Mouse (Mus musculus): Measurements from ENCODE around the gene Cdkn2c. TPM values are rescaled to one million over a fixed set of nuclear protein-coding genes. Genes with fewer than 3 reads are reported as not detected.

Cdkn2c gene
- polyA plus RNA-seq, 1 experiment from 2014 or later = 2.0 TPM

DNA sequence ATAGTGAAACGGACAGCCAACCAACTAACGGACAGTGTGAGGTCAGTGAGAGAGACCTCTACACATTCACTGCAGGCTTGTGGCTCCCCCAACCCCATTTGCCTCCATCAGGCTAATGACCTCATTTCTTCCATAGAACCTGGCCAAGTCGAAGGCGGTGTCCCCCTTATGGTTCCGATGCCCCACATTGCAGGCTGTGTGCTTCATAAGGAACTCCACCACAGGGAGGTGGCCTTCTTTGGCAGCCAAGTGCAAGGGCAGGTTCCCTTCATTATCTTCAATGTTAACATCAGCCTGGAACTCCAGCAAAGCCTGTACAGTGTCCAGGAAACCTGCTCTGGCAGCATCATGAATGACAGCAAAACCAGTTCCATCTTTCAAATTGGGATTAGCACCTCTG, 5.8 kb downstream of the Cdkn2c start:
- Histone ChIP-seq H3K27ac (replicated peaks; ENCODE audit: low read depth, low read length) (no peak overlapping the region), H3K4me2 (ENCODE audit: low read depth, severe bottlenecking) (no peak overlapping the region), H3K9ac (ENCODE audit: low read length) (no peak overlapping the region), H3K4me1 (ENCODE audit: control insufficient read depth, insufficient read depth, low read length) (peaks cover 8% of the 10 kb centered on the region), H3K9me3 (ENCODE audit: control insufficient read depth, low read length) (no peaks in the 10 kb centered on the region), H3K36me3 (ENCODE audit: control insufficient read depth, insufficient read depth, low read length) (no peaks in the 10 kb centered on the region), H3K4me3 (ENCODE audit: low read depth, low read length) (no peak overlapping the region), H3K27me3 (ENCODE audit: control insufficient read depth, insufficient read depth, low read length) (peaks cover 61% of the 10 kb centered on the region)
- WGBS = 2% methylated on average over 5 of the region's 5 CpGs
- DNase-seq (ENCODE audit: low spot score) (peak; percentile 41), ATAC-seq (ENCODE audit: insufficient number of reproducible peaks, low FRiP score, low TSS enrichment, low read depth) (no peak)

DNA sequence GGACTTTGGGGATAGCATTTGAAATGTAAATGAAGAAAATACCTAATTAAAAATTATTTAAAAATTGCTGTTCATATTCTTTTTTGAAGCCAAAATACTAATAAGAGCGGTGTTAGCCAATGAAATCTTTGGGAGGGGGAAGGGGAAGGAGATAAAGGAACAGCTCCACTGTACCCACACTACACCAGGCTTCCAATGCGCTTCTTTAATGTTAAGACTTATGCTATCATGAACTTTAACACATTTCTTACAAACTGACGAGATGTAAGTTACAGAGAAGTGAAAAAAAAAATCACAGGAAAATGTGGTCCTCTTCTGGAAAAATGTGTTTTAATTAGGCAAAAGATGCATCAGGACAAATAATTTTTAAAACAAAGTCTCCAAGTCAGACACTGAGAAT, 6.4 kb downstream of the Cdkn2c start:
- no peaks in the 10 kb centered on the region for H3K9me3 ChIP-seq (ENCODE audit: control insufficient read depth, low read length)
- 5% methylated on average over 3 of the region's 3 CpGs for WGBS
- DNase-seq (ENCODE audit: low spot score) (no peak), ATAC-seq (ENCODE audit: insufficient number of reproducible peaks, low FRiP score, low TSS enrichment, low read depth) (no peak)
- H3K9ac ChIP-seq (ENCODE audit: low read length) = no peak overlapping the region
- H3K4me1 ChIP-seq (ENCODE audit: control insufficient read depth, insufficient read depth, low read length) = peaks cover 8% of the 10 kb centered on the region
- H3K27me3 ChIP-seq (ENCODE audit: control insufficient read depth, insufficient read depth, low read length) = peaks cover 59% of the 10 kb centered on the region
- H3K27ac ChIP-seq (replicated peaks; ENCODE audit: low read depth, low read length) = no peak overlapping the region
- H3K4me3 ChIP-seq (ENCODE audit: low read depth, low read length) = no peak overlapping the region
- no peak overlapping the region for H3K4me2 ChIP-seq (ENCODE audit: low read depth, severe bottlenecking)
- H3K36me3 ChIP-seq (ENCODE audit: control insufficient read depth, insufficient read depth, low read length) = no peaks in the 10 kb centered on the region

DNA sequence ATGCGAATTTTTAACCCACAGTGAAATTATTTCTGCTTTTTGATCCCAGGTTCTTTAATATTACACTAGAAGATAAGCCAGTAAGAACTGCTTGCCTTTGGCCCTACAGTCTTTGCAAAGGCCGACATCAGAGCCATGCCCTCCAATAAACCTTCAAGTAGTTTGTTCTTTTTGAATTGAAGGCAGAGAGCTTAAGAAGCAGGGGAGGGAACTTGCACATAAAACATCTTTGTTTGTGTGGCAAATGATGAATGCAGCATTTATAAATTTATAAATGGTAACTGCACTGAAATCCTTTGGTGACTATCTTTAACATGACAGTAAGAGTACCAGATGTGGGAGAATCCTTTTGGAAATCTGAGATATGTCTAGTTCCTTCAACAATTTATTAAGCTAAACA, 7.4 kb downstream of the Cdkn2c start:
- no peak for DNase-seq (ENCODE audit: low spot score)
- WGBS = 9% methylated on average over 2 of the region's 2 CpGs
- H3K9me3 ChIP-seq (ENCODE audit: control insufficient read depth, low read length) = no peaks in the 10 kb centered on the region

DNA sequence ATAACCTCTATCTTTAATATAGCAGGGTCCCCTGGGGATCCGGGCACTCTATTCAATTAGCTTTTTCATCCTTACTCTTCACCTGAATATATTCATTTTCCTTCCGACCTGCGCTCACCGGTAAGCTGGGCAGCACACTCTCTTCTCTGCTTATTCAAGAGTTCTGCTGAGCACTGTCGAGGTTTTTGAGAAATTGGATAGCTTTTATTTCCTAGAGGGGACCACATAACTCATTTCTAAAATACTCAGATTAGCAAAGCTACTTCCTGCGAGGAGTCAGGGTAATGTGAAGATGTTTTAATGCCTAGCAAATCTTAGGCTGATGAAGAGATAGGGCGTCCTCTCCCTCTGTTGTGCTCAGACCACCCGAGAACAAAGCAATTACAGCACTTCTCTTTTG, 8.2 kb downstream of the Cdkn2c start:
- Histone ChIP-seq H3K36me3 (ENCODE audit: control insufficient read depth, insufficient read depth, low read length) (no peaks in the 10 kb centered on the region), H3K27ac (replicated peaks; ENCODE audit: low read depth, low read length) (no peak overlapping the region), H3K4me3 (ENCODE audit: low read depth, low read length) (no peak overlapping the region), H3K9me3 (ENCODE audit: control insufficient read depth, low read length) (no peaks in the 10 kb centered on the region), H3K9ac (ENCODE audit: low read length) (no peak overlapping the region), H3K4me1 (ENCODE audit: control insufficient read depth, insufficient read depth, low read length) (peaks cover 8% of the 10 kb centered on the region), H3K4me2 (ENCODE audit: low read depth, severe bottlenecking) (no peak overlapping the region), H3K27me3 (ENCODE audit: control insufficient read depth, insufficient read depth, low read length) (peaks cover 51% of the 10 kb centered on the region)
- 3% methylated on average over 8 of the region's 8 CpGs for WGBS
- ATAC-seq (ENCODE audit: insufficient number of reproducible peaks, low FRiP score, low TSS enrichment, low read depth) (no peak), DNase-seq (ENCODE audit: low spot score) (peak; percentile 30)

More for the DNA sequence above, 7.4 kb downstream of the Cdkn2c start:
- H3K36me3 ChIP-seq (ENCODE audit: control insufficient read depth, insufficient read depth, low read length) = no peaks in the 10 kb centered on the region
- peaks cover 56% of the 10 kb centered on the region for H3K27me3 ChIP-seq (ENCODE audit: control insufficient read depth, insufficient read depth, low read length)
- H3K4me2 ChIP-seq (ENCODE audit: low read depth, severe bottlenecking) = no peak overlapping the region
- no peak overlapping the region for H3K4me3 ChIP-seq (ENCODE audit: low read depth, low read length)
- no peak overlapping the region for H3K27ac ChIP-seq (replicated peaks; ENCODE audit: low read depth, low read length)
- H3K9ac ChIP-seq (ENCODE audit: low read length) = no peak overlapping the region
- no peak for ATAC-seq (ENCODE audit: insufficient number of reproducible peaks, low FRiP score, low TSS enrichment, low read depth)
- H3K4me1 ChIP-seq (ENCODE audit: control insufficient read depth, insufficient read depth, low read length) = peaks cover 8% of the 10 kb centered on the region

DNA sequence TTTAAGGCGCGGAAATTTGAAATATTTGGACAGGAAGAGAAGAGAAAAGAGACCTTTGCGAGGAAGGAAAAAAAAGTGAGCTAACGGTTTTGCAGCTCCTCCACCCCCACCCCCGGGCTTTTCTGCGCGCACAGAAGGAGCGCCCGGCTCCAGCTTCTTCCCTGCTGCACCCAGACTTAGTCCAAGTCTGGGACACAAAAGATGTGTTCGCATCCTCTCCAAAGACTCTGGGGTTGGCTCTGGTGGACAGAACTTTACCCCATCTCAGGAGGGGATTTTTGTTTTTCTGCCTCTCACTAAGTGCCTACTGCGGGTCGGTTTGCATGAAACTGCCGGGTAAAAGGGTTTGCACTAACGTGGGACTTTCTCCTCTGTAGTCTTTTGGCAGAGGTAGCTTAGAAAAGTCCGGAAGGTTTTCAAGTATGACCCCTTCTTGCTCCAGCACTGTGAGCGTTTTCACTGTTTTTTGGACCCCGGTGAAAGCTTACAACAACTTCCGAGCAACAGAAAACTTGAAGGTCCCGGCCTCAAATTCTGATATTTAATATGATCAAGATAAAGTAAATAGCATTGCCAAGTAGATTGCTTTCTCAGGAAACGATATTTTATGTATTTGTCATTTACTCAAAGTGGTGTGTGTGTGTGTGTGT, 9.0 kb downstream of the Cdkn2c start:
- Histone ChIP-seq H3K4me2 (ENCODE audit: low read depth, severe bottlenecking) (peak overlapping the region; percentile 53; the same call in 1 of the 2 replicates), H3K9ac (ENCODE audit: low read length) (no peak overlapping the region)
- peak; percentile 59 for DNase-seq (ENCODE audit: low spot score)

DNA sequence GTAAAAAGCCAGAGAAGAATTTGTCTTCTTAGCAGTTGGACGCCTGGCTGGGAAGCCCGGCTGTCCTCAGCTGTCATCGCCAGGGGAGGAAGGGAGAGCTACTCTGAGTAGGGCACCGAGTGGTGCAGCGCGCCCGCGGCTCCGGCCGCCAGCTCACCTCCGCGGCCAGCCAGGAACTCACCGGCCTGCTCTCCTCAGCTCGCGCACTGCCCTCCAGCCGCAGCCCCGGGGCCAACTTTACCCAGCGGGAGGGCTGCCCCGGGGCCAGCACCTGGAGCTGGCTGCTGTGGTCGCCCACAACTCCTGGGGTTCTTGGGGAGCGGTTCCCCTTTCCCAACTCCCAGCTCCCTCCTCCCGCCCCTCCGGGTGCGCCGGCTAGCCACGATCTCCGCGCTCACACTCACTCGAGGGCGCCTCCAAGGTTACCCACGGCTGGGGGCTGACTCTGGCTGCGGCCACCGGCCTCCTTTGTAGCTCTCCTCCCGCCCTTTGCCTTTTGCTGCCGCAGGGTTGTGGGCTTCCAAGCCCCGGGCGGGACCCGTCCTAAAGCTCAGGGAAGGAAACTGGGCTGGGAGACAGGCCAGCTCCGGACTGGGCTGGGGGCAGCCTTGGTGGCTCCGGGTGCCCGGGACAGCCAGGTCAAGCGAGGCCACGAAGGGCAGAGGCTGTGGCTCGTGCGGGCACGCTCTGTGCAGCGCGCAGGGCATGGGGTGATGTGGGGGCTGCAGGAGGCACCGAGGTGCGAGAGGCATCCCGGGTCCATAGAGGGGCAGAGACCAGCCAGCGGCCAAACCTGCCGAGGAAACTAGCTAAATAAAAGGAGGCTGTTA, 9.8 kb downstream of the Cdkn2c start:
- Histone ChIP-seq H3K4me1 (ENCODE audit: control insufficient read depth, insufficient read depth, low read length) (peaks cover 8% of the 10 kb centered on the region), H3K4me3 (ENCODE audit: low read depth, low read length) (peak overlapping the region; percentile 26), H3K9me3 (ENCODE audit: control insufficient read depth, low read length) (no peaks in the 10 kb centered on the region), H3K36me3 (ENCODE audit: control insufficient read depth, insufficient read depth, low read length) (no peaks in the 10 kb centered on the region), H3K27ac (replicated peaks; ENCODE audit: low read depth, low read length) (no peak overlapping the region), H3K9ac (ENCODE audit: low read length) (0 out of 2 replicates have a peak overlapping the region, but pooled peaks have one; percentile 22), H3K4me2 (ENCODE audit: low read depth, severe bottlenecking) (peak overlapping the region; percentile 53), H3K27me3 (ENCODE audit: control insufficient read depth, insufficient read depth, low read length) (peaks cover 48% of the 10 kb centered on the region)
- DNase-seq (ENCODE audit: low spot score) = peak; percentile 71
- ATAC-seq (ENCODE audit: insufficient number of reproducible peaks, low FRiP score, low TSS enrichment, low read depth) = peak; percentile 82
- WGBS = 0% methylated on average over 43 of the region's 53 CpGs

More for the DNA sequence above, 9.0 kb downstream of the Cdkn2c start:
- H3K4me1 ChIP-seq (ENCODE audit: control insufficient read depth, insufficient read depth, low read length) = peaks cover 8% of the 10 kb centered on the region
- H3K27me3 ChIP-seq (ENCODE audit: control insufficient read depth, insufficient read depth, low read length) = peaks cover 51% of the 10 kb centered on the region
- no peak overlapping the region for H3K27ac ChIP-seq (replicated peaks; ENCODE audit: low read depth, low read length)
- H3K4me3 ChIP-seq (ENCODE audit: low read depth, low read length) = peak overlapping the region; percentile 26; the same call in 1 of the 2 replicates
- no peaks in the 10 kb centered on the region for H3K36me3 ChIP-seq (ENCODE audit: control insufficient read depth, insufficient read depth, low read length)
- 2% methylated on average over 20 of the region's 20 CpGs for WGBS
- H3K9me3 ChIP-seq (ENCODE audit: control insufficient read depth, low read length) = no peaks in the 10 kb centered on the region
- ATAC-seq (ENCODE audit: insufficient number of reproducible peaks, low FRiP score, low TSS enrichment, low read depth) = no peak

DNA sequence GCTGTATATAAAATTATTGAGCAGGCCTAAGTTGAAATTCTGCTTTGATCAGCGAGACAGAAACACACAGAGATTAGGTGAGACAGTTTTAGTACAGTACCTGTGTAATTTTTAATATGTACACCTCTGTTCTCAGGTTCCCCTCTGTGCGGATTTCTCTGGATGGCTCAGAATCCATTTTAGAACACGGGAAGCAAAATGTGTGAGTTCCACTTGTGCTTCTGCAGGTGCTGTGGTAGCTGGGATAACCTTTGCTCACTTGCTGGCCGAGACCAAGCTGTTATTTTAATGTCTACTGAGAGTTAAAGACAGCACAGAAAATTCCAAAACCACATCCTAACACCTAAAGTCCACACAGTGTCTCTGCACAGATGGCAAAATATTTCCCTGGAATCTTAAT, 10.7 kb downstream of the Cdkn2c start:
- Histone ChIP-seq H3K4me2 (ENCODE audit: low read depth, severe bottlenecking) (no peak overlapping the region), H3K4me1 (ENCODE audit: control insufficient read depth, insufficient read depth, low read length) (peaks cover 8% of the 10 kb centered on the region), H3K36me3 (ENCODE audit: control insufficient read depth, insufficient read depth, low read length) (no peaks in the 10 kb centered on the region), H3K9me3 (ENCODE audit: control insufficient read depth, low read length) (no peaks in the 10 kb centered on the region), H3K27me3 (ENCODE audit: control insufficient read depth, insufficient read depth, low read length) (peaks cover 42% of the 10 kb centered on the region), H3K4me3 (ENCODE audit: low read depth, low read length) (no peak overlapping the region), H3K27ac (replicated peaks; ENCODE audit: low read depth, low read length) (no peak overlapping the region), H3K9ac (ENCODE audit: low read length) (no peak overlapping the region)
- ATAC-seq (ENCODE audit: insufficient number of reproducible peaks, low FRiP score, low TSS enrichment, low read depth) (no peak), DNase-seq (ENCODE audit: low spot score) (peak; percentile 45)
- WGBS = 8% methylated on average over 4 of the region's 4 CpGs

DNA sequence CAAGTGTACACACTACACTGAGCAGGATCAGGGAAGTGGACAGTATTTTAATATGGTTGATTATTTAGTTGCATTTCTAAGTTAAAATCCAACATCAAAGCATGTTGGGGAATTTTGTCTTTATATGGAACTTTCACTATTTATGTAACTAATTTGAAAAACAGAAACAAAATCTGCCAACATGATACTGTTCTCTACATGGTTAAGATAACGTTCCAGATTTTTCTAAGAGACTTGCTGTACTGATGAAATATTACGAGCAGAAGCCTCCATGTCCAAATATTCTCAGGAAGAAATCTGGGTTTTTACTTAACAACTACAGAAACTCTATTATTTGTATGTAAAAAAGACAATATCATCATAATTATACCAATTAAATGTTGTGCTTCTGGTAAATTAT, 11.3 kb downstream of the Cdkn2c start:
- 36% methylated on average over 2 of the region's 2 CpGs for WGBS
- Histone ChIP-seq H3K4me2 (ENCODE audit: low read depth, severe bottlenecking) (no peak overlapping the region), H3K27me3 (ENCODE audit: control insufficient read depth, insufficient read depth, low read length) (peaks cover 38% of the 10 kb centered on the region)

More for the DNA sequence above, 11.3 kb downstream of the Cdkn2c start:
- no peak overlapping the region for H3K27ac ChIP-seq (replicated peaks; ENCODE audit: low read depth, low read length)
- H3K4me3 ChIP-seq (ENCODE audit: low read depth, low read length) = no peak overlapping the region
- no peaks in the 10 kb centered on the region for H3K9me3 ChIP-seq (ENCODE audit: control insufficient read depth, low read length)
- DNase-seq (ENCODE audit: low spot score) = no peak
- no peak for ATAC-seq (ENCODE audit: insufficient number of reproducible peaks, low FRiP score, low TSS enrichment, low read depth)
- H3K36me3 ChIP-seq (ENCODE audit: control insufficient read depth, insufficient read depth, low read length) = no peaks in the 10 kb centered on the region
- peaks cover 8% of the 10 kb centered on the region for H3K4me1 ChIP-seq (ENCODE audit: control insufficient read depth, insufficient read depth, low read length)
- H3K9ac ChIP-seq (ENCODE audit: low read length) = no peak overlapping the region
